Mouse (Mus musculus): ENCODE results near the gene Tigit. TPM values are rescaled to one million over a fixed set of nuclear protein-coding genes. Genes with fewer than 3 reads are reported as not detected.

Gene Tigit
- polyA plus RNA-seq, 1 experiment from 2014 or later: not detected

GRCm38 (mm10) chr16:43641230-43641629 lies 22.7 kb downstream of the Tigit start:
- H3K4me2 ChIP-seq (ENCODE audit: low read depth, severe bottlenecking): no peak overlapping the region
- no peak overlapping the region for H3K4me3 ChIP-seq (ENCODE audit: low read depth, low read length)
- WGBS: 85% methylated on average over 8 of the region's 8 CpGs
- DNase-seq (ENCODE audit: low spot score) (no peak), ATAC-seq (ENCODE audit: insufficient number of reproducible peaks, low FRiP score, low TSS enrichment, low read depth) (no peak)
- no peaks in the 10 kb centered on the region for H3K27me3 ChIP-seq (ENCODE audit: control insufficient read depth, insufficient read depth, low read length)
- no peaks in the 10 kb centered on the region for H3K4me1 ChIP-seq (ENCODE audit: control insufficient read depth, insufficient read depth, low read length)
- no peaks in the 10 kb centered on the region for H3K9me3 ChIP-seq (ENCODE audit: control insufficient read depth, low read length)
- H3K27ac ChIP-seq (replicated peaks; ENCODE audit: low read depth, low read length): no peak overlapping the region
- no peak overlapping the region for H3K9ac ChIP-seq (ENCODE audit: low read length)
- no peaks in the 10 kb centered on the region for H3K36me3 ChIP-seq (ENCODE audit: control insufficient read depth, insufficient read depth, low read length)

DNA sequence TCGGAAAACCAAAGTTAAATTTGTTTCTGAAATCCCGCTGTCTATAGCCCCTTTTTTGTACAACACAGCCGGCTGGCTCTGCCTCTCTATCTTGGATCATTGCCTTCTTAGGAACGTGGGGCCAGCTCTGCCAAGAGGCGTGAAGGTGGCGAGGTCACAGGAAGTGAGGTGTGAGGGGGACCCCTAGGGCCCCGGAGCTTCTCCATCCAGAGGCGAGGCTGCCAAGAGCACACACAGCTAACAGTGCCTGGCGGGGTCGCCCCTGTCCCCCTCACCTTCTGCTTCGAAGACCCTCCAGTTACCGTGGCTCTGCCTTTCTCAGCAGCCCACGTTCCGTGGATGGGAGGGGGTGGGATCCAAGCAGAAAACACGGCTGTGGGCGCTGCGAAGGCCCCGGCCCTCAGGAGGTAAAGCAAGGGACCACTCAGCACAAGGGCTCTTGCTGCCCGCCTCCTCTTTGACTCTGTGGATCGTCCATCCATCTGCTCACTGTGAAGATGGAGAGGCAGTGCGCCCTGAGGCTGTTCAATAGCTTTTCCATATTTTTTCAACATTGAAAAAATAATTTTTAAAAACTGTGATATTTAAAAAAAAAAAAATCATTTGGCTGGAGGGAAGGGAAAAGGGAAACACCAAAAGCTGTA lies 25.4 kb downstream of the Tigit start:
- Histone ChIP-seq H3K4me1 (ENCODE audit: control insufficient read depth, insufficient read depth, low read length) (no peaks in the 10 kb centered on the region), H3K9me3 (ENCODE audit: control insufficient read depth, low read length) (no peaks in the 10 kb centered on the region), H3K27me3 (ENCODE audit: control insufficient read depth, insufficient read depth, low read length) (no peaks in the 10 kb centered on the region), H3K27ac (replicated peaks; ENCODE audit: low read depth, low read length) (no peak overlapping the region), H3K36me3 (ENCODE audit: control insufficient read depth, insufficient read depth, low read length) (no peaks in the 10 kb centered on the region), H3K9ac (ENCODE audit: low read length) (no peak overlapping the region), H3K4me3 (ENCODE audit: low read depth, low read length) (no peak overlapping the region), H3K4me2 (ENCODE audit: low read depth, severe bottlenecking) (0 out of 2 replicates have a peak overlapping the region, but pooled peaks have one; percentile 10)
- ATAC-seq (ENCODE audit: insufficient number of reproducible peaks, low FRiP score, low TSS enrichment, low read depth) (peak; percentile 54; the same call in 1 of the 2 replicates), DNase-seq (ENCODE audit: low spot score) (no peak)
- WGBS: 65% methylated on average over 21 of the region's 21 CpGs

DNA sequence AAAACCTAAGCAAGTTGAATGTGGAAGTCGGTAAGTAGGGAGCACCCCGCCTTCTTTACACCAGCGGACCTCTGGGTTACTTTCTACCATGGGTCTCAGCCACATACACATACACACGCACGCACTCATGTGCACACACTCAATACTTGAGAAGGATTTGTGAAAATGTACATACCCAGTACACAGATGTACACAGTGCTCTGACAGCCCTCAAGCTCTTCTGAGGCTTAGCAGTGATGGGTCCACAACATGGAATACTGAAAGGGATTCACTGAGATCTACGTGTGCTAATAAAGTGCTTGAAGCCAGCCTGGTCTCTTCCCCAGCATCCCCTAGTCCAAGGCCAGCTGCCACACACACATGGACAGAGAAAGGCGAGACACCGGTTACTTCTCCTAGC lies 26.7 kb downstream of the Tigit start:
- Histone ChIP-seq H3K9me3 (ENCODE audit: control insufficient read depth, low read length) (no peaks in the 10 kb centered on the region), H3K4me3 (ENCODE audit: low read depth, low read length) (no peak overlapping the region), H3K27me3 (ENCODE audit: control insufficient read depth, insufficient read depth, low read length) (no peaks in the 10 kb centered on the region), H3K4me1 (ENCODE audit: control insufficient read depth, insufficient read depth, low read length) (no peaks in the 10 kb centered on the region), H3K9ac (ENCODE audit: low read length) (no peak overlapping the region), H3K4me2 (ENCODE audit: low read depth, severe bottlenecking) (no peak overlapping the region), H3K36me3 (ENCODE audit: control insufficient read depth, insufficient read depth, low read length) (no peaks in the 10 kb centered on the region), H3K27ac (replicated peaks; ENCODE audit: low read depth, low read length) (no peak overlapping the region)
- no peak for DNase-seq (ENCODE audit: low spot score)
- 92% methylated on average over 8 of the region's 8 CpGs for WGBS
- no peak for ATAC-seq (ENCODE audit: insufficient number of reproducible peaks, low FRiP score, low TSS enrichment, low read depth)

DNA sequence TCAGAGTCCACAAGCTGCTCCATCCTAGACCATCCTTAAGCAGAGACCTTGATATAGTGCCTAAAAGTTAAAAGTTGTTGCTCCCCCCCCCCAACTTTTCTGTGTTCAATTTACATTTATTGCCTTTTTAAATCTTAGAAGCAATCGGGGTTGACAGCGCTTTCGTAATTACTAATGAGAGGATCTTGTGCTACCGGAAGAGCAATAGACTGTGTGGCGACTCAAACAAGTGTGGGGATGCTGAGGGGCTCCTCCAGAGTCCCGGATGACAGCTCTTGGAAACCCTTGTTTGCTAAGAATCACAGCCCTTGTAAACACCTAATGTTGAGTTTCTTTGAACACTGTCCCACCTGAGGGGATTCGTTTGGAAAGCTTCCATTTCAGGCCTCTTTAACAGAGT lies 29.9 kb downstream of the Tigit start:
- DNase-seq (ENCODE audit: low spot score): no peak
- H3K4me1 ChIP-seq (ENCODE audit: control insufficient read depth, insufficient read depth, low read length): no peaks in the 10 kb centered on the region
- no peak overlapping the region for H3K9ac ChIP-seq (ENCODE audit: low read length)
- no peak overlapping the region for H3K27ac ChIP-seq (replicated peaks; ENCODE audit: low read depth, low read length)
- H3K27me3 ChIP-seq (ENCODE audit: control insufficient read depth, insufficient read depth, low read length): no peaks in the 10 kb centered on the region
- no peak overlapping the region for H3K4me2 ChIP-seq (ENCODE audit: low read depth, severe bottlenecking)
- no peaks in the 10 kb centered on the region for H3K36me3 ChIP-seq (ENCODE audit: control insufficient read depth, insufficient read depth, low read length)
- ATAC-seq (ENCODE audit: insufficient number of reproducible peaks, low FRiP score, low TSS enrichment, low read depth): no peak
- 53% methylated on average over 7 of the region's 7 CpGs for WGBS
- no peaks in the 10 kb centered on the region for H3K9me3 ChIP-seq (ENCODE audit: control insufficient read depth, low read length)
- H3K4me3 ChIP-seq (ENCODE audit: low read depth, low read length): no peak overlapping the region

GRCm38 (mm10) chr16:43631758-43632157 lies 32.2 kb downstream of the Tigit start:
- ATAC-seq (ENCODE audit: insufficient number of reproducible peaks, low FRiP score, low TSS enrichment, low read depth) (no peak), DNase-seq (ENCODE audit: low spot score) (no peak)
- Histone ChIP-seq H3K4me3 (ENCODE audit: low read depth, low read length) (no peak overlapping the region), H3K4me1 (ENCODE audit: control insufficient read depth, insufficient read depth, low read length) (no peaks in the 10 kb centered on the region), H3K27ac (replicated peaks; ENCODE audit: low read depth, low read length) (no peak overlapping the region), H3K9ac (ENCODE audit: low read length) (no peak overlapping the region), H3K27me3 (ENCODE audit: control insufficient read depth, insufficient read depth, low read length) (no peaks in the 10 kb centered on the region), H3K36me3 (ENCODE audit: control insufficient read depth, insufficient read depth, low read length) (no peaks in the 10 kb centered on the region), H3K9me3 (ENCODE audit: control insufficient read depth, low read length) (no peaks in the 10 kb centered on the region), H3K4me2 (ENCODE audit: low read depth, severe bottlenecking) (no peak overlapping the region)
- WGBS: 86% methylated on average over 2 of the region's 2 CpGs

- H3K27ac ChIP-seq (replicated peaks; ENCODE audit: low read depth, low read length): no peak overlapping the region
- no peak overlapping the region for H3K4me2 ChIP-seq (ENCODE audit: low read depth, severe bottlenecking)
- H3K36me3 ChIP-seq (ENCODE audit: control insufficient read depth, insufficient read depth, low read length): no peaks in the 10 kb centered on the region
- no peak overlapping the region for H3K4me3 ChIP-seq (ENCODE audit: low read depth, low read length)
- no peak for ATAC-seq (ENCODE audit: insufficient number of reproducible peaks, low FRiP score, low TSS enrichment, low read depth)
- DNase-seq (ENCODE audit: low spot score): no peak
- WGBS: 84% methylated on average over 5 of the region's 5 CpGs
- no peaks in the 10 kb centered on the region for H3K27me3 ChIP-seq (ENCODE audit: control insufficient read depth, insufficient read depth, low read length)
- H3K4me1 ChIP-seq (ENCODE audit: control insufficient read depth, insufficient read depth, low read length): no peaks in the 10 kb centered on the region
- H3K9ac ChIP-seq (ENCODE audit: low read length): no peak overlapping the region
- H3K9me3 ChIP-seq (ENCODE audit: control insufficient read depth, low read length): no peaks in the 10 kb centered on the region
Measured at GRCm38 (mm10) chr16:43628662-43629061, 35.3 kb downstream of the Tigit start.

- Histone ChIP-seq H3K4me1 (ENCODE audit: control insufficient read depth, insufficient read depth, low read length) (no peaks in the 10 kb centered on the region), H3K9me3 (ENCODE audit: control insufficient read depth, low read length) (no peaks in the 10 kb centered on the region), H3K9ac (ENCODE audit: low read length) (no peak overlapping the region), H3K36me3 (ENCODE audit: control insufficient read depth, insufficient read depth, low read length) (no peaks in the 10 kb centered on the region), H3K27me3 (ENCODE audit: control insufficient read depth, insufficient read depth, low read length) (no peaks in the 10 kb centered on the region), H3K27ac (replicated peaks; ENCODE audit: low read depth, low read length) (no peak overlapping the region), H3K4me2 (ENCODE audit: low read depth, severe bottlenecking) (no peak overlapping the region), H3K4me3 (ENCODE audit: low read depth, low read length) (no peak overlapping the region)
- ATAC-seq (ENCODE audit: insufficient number of reproducible peaks, low FRiP score, low TSS enrichment, low read depth): no peak
- 90% methylated on average over 5 of the region's 5 CpGs for WGBS
- DNase-seq (ENCODE audit: low spot score): no peak
Measured at GRCm38 (mm10) chr16:43625956-43626355, 38.0 kb downstream of the Tigit start.

DNA sequence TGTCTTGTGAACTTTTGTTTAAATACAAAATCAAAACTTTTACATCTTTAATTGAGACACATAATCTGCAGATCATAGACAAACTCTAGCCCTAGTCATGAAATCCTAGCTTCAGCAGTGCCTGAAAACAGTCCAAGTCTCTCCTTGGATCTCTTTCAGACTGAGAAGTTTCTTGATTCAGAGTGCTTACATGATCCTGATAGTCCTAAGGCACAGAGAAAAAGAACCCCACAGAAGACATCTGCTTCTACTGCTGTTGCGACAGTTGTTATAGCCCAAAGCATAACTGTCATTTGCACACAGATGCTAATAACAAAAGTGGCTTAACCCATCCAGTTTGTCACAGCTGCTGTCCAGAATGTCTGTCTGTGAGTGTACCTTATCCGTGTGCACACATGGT lies 38.7 kb downstream of the Tigit start:
- H3K9ac ChIP-seq (ENCODE audit: low read length): no peak overlapping the region
- ATAC-seq (ENCODE audit: insufficient number of reproducible peaks, low FRiP score, low TSS enrichment, low read depth) (no peak), DNase-seq (ENCODE audit: low spot score) (no peak)
- no peak overlapping the region for H3K4me3 ChIP-seq (ENCODE audit: low read depth, low read length)
- no peaks in the 10 kb centered on the region for H3K36me3 ChIP-seq (ENCODE audit: control insufficient read depth, insufficient read depth, low read length)
- H3K27ac ChIP-seq (replicated peaks; ENCODE audit: low read depth, low read length): no peak overlapping the region
- H3K9me3 ChIP-seq (ENCODE audit: control insufficient read depth, low read length): no peaks in the 10 kb centered on the region
- H3K4me2 ChIP-seq (ENCODE audit: low read depth, severe bottlenecking): no peak overlapping the region
- WGBS: 76% methylated on average over 2 of the region's 2 CpGs
- H3K4me1 ChIP-seq (ENCODE audit: control insufficient read depth, insufficient read depth, low read length): no peaks in the 10 kb centered on the region
- H3K27me3 ChIP-seq (ENCODE audit: control insufficient read depth, insufficient read depth, low read length): no peaks in the 10 kb centered on the region

DNA sequence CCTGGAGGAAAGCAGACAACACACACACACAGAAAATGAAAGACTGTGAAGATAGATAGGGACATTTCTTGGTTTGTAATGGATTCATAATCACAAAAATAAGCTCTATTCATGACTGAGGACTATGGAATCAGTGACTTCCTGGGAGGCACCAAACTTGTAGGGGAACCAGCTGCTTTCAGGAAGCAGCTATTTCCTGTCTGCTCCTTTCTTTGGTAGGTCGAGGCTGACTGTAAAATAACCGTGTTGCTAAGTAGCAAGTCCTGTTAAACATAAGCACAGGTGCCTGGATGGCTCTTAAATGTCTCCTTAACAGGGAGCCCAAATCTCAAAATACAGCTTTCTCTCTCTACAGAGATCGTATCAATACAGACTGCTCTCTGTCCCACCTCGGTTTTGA lies 39.1 kb downstream of the Tigit start:
- ATAC-seq (ENCODE audit: insufficient number of reproducible peaks, low FRiP score, low TSS enrichment, low read depth) (no peak), DNase-seq (ENCODE audit: low spot score) (no peak)
- H3K4me1 ChIP-seq (ENCODE audit: control insufficient read depth, insufficient read depth, low read length): no peaks in the 10 kb centered on the region
- H3K27me3 ChIP-seq (ENCODE audit: control insufficient read depth, insufficient read depth, low read length): no peaks in the 10 kb centered on the region
- H3K4me3 ChIP-seq (ENCODE audit: low read depth, low read length): no peak overlapping the region
- H3K4me2 ChIP-seq (ENCODE audit: low read depth, severe bottlenecking): no peak overlapping the region
- H3K36me3 ChIP-seq (ENCODE audit: control insufficient read depth, insufficient read depth, low read length): no peaks in the 10 kb centered on the region
- WGBS: 60% methylated on average over 4 of the region's 4 CpGs
- H3K27ac ChIP-seq (replicated peaks; ENCODE audit: low read depth, low read length): no peak overlapping the region
- no peaks in the 10 kb centered on the region for H3K9me3 ChIP-seq (ENCODE audit: control insufficient read depth, low read length)
- H3K9ac ChIP-seq (ENCODE audit: low read length): no peak overlapping the region
